Mouse (Mus musculus): ENCODE results near the gene Lrrc17.
A peak's percentile ranks its signal among the peaks of the same experiment; 100 is the strongest.
"Not testable (repeated sequence)": the region's sequence is repeated elsewhere in the genome, so short reads cannot be mapped to it uniquely, and the experiment has no call there.

Lrrc17 gene

DNA sequence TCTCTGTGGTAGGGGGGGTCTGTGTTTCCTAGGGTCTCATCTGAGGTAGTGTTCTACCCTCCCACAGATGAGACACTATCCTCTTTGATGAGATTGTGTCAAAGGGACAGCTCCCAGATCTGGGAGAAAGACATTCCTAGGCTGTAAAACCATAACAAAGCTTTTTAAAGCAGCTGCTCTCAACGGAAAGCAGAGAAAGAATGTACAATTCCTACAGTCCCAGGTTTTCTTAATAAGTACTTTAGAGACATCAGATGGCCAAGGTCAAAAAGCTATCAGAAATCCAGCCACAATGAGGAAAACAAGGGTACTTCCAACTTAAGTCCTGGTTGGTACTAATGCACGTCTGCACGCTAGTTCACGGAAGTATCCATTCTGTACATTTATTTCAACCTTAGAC, 1.1 kb upstream of the Lrrc17 start:
- DNase-seq (ENCODE audit: low read depth) = no peak

DNA sequence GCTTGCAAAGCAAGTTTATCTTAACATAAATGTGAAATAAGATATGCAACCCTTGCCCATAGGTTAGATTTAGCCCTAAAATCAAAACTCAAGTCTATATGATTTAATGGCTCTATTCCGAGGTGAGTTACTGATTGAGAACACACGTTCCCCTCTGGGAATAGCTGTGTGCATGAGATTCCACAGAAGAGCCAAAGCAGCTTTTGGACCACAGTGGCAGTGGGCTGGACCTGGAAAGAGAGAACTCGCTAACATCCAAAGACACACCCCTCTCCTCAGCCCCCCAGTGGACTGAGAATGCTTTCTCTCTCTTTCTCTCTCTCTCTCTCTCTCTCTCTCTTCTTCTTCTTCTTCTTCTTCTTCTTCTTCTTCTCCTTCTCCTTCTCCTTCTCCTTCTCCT, 1.5 kb downstream of the Lrrc17 start:
- DNase-seq (ENCODE audit: low read depth) = no peak

DNA sequence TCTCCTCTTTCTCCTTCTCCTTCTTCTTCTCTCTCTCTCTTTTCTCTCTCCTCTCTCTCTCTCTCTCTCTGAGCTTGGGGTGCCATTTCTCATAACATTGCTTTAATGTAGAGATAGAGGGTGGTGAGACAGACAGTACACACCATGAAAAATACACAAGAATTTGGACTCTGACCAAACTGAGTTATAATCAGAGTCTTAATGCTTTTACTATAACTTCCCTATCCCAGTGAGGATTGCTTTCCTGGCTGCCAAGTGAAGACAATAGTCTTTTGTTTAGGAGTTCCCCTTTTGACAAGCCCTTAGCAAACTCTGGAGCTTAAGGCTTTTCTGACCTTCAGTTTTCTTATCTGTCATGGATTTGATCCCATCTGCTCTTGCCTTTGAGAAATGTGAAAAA, 1.9 kb downstream of the Lrrc17 start:
- DNase-seq (ENCODE audit: low read depth) = no peak

DNA sequence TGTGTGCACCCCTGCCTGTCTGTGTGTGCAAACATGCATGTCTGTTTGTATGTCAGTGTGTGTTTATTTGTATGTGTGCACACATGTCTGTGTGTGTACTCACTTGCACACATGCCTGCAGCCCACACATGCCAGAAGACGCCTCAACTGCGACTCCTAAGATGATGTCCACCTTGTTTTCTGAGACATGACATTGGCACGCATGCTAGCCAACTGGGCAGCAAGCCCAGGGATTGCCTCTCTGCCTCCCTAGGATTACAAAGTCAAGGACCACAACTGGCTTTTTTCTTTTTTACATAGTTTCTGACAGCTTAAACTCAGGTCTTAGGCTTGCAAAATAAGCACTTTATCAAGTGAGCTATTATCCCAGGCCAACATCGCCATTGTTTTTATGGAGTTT, 2.4 kb downstream of the Lrrc17 start:
- no peak for DNase-seq (ENCODE audit: low read depth)

DNA sequence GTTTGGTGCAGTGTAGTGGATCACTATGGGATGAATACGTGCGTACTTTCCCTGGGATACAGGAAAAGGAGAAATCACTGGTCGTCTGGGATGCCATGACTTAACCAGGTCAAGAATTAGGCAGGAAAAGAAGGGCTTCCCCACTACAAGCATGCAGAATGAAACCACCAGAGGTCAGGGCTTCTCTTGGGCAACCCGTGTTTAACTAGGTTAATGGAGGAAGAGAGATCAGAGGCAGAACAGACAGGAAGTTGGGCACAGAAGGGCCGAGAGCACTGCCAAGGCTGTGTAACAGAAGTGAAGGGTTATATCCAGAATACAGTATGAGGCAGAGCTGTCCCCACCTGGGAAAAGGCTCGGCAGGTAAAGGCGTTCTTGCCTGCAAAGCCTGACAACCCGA, 3.6 kb downstream of the Lrrc17 start:
- no peak for DNase-seq (ENCODE audit: low read depth)

DNA sequence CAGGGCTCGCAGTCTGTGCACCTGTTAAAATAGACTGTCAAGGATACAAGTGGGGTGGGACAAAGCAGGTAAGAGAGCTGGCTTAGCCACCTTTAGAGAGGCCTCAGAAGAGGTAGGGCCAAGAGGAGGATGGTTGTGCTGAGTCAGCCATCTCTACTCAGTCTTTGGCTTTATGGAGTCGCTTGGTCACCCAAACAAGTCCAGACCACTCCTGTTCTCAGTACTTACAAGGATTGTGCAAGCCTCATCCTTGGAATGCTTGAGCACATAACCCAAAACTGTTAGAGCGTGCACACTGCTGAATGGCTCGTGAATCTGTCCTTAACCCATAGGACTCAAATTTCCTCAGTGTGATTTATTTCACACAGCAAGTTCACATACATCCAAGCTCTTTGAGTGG, 10.3 kb downstream of the Lrrc17 start:
- no peak for DNase-seq (ENCODE audit: low read depth)

DNA sequence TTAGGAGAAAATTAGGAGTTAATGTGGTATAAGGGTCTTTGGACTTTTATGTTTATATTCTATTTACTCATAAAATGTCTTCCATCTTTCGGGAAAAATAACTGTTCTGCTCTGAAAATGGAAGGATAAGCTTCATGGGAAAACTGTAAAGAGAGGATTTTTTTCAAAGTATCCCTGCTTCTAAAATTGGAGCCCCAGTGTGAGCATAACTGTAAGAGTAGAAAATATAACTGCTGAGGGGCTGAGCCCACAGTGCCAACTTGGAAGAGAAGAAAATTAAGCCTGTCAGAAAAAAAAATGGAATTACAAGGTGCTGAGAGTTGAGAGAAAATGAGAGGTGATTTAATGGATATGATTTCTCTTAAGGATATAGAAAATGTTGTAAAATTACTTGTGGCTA, 11.4 kb downstream of the Lrrc17 start:
- DNase-seq (ENCODE audit: low read depth) = no peak

DNA sequence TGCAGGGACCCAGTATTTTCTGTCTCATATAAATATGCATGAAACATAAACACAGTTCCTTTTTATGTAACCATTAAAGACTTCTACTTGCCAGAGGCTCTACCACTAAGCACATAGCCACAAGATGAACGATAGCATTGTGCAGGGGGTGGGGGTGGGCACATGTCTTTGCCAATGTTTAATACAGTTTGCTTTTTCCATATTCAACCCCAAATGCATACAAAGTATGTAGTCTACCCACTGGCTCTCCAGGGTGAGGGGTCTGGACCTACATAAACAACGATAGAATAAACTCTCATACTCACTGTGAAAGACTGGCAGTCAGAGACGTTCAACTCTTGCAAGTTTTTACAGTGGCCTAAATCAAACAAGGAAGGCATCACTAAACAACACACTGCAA, 13.1 kb downstream of the Lrrc17 start:
- no peak for DNase-seq (ENCODE audit: low read depth)

DNA sequence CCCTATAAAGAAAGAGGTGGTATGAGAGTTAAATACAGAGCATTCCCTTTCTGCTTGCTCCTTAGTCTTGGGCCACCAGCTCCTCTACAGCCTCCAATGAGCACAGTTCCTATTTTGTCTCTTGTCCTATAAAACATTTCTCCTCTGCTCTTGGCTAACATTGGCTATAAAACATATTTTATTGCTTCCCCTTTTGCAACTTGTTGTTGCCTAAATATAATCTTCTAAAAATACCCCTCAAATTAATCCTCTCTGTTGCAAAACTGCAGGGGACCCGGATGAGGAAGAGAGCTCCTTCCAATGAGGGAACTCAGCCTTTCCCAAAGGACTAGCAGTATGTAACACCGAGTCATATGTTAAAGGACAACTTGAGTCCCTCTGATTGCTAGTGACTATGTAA, 20.6 kb downstream of the Lrrc17 start:
- DNase-seq (ENCODE audit: low read depth) = no peak

DNA sequence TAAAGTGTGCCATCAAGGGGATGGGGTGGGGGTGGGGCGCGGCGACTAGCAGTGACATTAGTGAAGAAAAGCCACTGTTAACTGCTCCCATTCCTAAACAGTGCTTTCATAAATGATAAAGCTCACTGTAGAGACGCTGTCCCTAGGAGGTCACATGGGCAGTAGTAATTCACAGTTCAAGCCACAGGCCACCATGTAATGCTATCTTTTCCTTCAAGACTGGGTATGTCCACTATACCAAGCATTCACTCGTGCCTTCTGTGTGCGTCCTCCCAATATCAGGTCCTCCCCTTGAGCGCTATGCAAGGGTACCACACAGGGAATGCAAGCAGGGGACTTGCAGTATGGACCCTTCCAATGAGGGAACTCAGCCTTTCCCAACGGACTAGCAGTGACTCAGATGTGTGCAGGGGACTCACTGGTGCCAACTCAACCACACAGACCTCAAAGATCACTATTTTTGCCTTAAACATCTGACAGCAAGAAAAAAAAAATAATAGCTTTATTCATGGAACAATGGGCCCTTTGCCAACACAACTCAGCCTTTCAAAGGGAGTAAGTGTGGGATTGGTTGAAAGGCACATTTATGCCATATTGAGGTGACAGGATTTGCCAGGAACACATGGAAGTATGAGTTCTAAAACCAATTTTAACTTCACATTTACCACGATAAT, 22.2 kb downstream of the Lrrc17 start:
- DNase-seq (ENCODE audit: low read depth) = peak; percentile 85

DNA sequence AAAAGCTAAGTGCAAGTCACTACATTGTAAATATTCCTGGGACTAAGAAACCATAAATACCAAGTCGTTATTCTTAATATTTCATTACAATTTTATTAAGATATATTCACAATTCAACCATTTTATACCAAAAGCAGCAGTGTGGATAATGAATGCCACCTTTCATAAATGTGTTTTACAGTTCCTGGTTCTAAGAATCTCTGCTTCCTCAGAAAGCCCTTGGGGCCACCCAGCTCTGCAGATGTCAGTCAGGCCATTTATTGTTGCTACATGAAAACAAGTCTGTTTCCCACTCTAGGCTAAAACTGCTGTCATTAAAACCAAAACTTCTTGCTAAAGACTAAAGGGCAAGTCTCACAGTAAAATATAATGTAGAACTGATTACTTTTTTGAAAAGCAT, 24.4 kb downstream of the Lrrc17 start:
- no peak for DNase-seq (ENCODE audit: low read depth)

DNA sequence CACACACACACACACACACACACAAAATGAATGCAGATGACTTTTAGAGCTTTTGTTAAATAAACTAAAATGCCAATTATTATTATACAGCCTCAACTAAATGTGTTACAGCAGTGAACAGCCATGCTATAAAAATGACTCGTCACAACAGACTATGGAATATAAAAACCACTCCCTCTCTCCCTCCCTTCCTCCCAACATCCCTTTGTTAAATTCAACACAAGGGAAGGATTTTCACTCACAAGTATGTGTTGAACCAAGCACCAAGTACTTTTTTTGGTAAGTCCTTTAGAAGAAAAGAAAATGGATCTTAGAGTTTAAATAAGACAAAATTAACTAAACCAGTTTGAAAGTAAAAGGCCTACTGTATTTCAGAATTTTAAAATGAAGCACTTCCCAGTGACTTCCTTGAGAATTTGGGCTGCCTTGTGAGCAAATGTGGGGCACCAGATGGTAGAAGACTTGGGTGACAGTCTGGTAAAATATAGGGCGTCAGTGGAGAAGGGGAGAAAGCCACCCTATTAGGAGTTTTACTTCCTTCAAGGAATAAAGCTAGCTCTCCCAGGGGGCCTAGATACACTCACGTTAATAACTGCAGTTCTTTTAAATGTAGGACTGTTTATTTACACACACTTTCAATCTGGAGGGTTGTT, 29.5 kb downstream of the Lrrc17 start:
- no peak for DNase-seq (ENCODE audit: low read depth)

DNA sequence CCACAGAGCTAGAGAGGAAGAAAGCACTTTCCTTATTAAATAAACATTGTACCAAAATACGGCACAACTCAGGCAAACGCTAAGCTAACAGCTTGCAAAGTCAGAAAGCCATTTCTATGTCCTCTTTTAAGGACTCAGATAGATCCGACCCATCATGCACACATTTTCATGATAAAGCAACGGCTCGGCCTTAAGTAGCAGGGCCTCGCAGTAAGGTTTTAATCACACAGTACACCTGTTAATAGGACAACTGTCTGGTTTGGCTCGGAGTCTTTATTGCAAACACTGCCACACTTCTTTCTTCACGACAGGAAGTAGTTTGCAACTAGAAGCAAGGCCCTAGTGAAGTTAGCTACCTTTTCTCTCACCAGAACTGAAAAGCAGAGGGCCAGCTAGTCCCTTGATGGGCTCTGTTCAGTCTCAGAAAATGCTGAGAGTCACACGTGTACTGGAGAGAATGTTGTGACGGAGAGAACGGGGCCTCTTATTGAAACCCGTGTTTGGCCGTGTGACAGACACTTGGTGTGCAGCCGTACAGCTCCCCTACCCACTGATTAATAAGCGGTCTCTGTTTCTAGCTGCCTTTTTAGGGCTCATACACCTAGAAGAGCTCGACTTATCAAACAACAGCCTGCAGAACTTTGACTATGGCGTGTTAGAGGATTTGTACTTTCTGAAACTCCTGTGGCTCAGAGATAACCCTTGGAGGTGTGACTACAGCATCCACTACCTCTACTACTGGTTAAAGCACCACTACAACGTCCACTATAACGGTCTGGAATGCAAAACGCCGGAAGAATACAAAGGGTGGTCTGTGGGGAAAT, 31.2 kb downstream of the Lrrc17 start:
- no peak for DNase-seq (ENCODE audit: low read depth)

DNA sequence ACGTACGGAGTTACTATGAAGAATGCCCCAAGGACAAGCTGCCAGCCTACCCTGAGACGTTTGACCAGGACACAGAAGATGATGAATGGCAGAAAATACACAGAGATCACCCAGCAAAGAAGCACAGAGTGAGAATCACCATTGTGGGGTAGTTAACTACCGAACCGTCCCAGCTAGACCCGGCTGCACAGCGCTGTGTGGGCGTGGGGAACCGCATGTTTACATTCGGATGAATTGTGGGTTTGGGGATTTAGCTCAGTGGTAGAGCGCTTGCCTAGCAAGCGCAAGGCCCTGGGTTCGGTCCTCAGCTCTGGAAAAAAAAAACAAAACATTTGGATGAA, 31.8 kb downstream of the Lrrc17 start:
- no peak for DNase-seq (ENCODE audit: low read depth)

DNA sequence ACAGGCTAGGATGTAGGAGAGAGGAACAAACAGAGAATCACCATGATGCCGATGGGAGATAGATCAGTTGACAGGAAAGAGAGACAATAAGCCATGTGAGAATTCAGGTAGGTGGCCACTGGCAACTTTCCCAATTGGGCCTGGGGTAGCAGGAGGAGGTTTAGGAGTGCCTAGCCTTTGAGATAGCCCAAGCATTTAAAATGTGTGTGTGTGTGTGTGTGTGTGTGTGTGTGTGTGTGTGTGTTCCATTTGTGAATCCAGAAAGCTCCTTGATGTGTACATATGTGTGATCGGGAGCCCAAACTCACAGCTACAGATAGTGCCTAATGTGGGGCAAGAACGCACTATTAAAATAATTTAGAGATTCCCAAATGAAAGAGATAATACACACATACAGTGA, 34.8 kb downstream of the Lrrc17 start:
- no peak for DNase-seq (ENCODE audit: low read depth)

DNA sequence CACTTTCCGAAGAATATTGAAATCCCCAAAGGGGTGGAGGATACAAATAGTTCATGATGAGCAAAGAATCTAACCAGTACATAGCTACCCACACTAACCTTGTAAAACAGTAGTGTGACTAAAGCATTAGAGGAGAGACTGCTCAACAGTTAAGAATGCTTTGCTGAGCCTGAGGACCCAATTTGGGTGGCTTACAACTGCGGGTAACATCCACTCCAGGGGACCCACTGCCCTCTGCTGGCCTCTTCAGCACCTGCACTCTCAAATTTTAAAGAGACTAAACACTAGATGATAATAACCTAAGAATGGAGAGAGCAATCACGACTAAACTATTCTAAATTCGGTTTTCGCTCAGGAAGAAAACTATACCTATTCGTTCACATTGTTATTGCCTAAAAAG, 43.4 kb downstream of the Lrrc17 start:
- peak; percentile 40 for DNase-seq (ENCODE audit: low read depth)

DNA sequence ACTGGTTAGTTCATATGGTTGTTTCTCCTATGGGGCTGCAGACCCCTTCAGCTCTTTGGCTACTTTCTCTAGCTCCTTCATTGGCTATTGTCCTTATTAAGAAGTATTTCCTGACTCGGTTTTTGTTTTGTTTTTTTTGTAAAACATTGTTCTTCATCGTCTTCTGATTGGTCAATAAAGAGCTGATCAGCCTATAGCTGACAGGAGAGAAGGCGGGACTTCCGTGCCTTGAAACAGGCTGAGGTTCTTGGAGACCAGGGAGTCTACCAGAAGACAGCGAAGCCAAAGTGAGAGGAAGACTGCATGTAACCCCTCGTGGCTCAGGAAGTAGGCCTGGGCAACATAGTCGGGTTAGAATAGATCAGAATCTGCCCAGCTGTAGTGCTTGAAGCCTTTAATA, 44.3 kb downstream of the Lrrc17 start:
- no peak for DNase-seq (ENCODE audit: low read depth)

DNA sequence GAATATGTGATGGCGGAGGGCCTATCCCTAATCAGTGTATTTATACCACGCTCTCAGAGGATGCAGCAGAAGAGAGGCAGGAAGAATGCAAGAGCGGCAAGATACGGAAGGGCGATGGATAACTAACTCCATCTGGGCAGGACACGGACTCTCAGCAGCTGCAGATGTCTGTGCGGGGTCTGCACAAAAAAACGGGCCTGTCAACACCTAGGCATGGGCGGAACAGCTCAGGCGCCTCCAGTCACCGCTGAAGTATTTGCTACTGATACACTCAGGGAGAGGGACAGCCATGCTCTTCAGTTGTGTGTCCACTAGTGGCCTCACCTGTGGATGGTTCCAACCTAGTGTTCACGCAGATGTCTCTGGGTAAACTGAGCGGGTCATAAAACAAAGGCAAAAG, 44.9 kb downstream of the Lrrc17 start:
- DNase-seq (ENCODE audit: low read depth) = no peak

DNA sequence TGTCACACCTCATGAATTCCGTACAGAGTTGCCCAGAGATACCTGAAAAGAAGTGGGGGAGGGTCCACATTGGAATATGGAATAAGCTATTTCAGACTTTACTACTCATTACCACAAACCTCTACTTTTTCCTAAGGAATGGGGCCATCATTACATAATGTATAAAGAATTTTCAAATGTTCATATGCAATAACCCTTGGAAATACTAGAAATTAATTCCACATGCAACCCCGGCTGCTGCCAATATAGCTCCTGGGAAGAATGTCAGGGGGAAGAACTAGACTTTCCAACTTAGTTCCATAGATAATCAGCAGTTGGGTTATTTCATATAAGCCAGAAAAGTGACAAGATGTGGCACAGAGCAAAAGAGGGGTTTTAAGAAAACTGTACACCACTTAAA, 48.7 kb downstream of the Lrrc17 start:
- no peak for DNase-seq (ENCODE audit: low read depth)

DNA sequence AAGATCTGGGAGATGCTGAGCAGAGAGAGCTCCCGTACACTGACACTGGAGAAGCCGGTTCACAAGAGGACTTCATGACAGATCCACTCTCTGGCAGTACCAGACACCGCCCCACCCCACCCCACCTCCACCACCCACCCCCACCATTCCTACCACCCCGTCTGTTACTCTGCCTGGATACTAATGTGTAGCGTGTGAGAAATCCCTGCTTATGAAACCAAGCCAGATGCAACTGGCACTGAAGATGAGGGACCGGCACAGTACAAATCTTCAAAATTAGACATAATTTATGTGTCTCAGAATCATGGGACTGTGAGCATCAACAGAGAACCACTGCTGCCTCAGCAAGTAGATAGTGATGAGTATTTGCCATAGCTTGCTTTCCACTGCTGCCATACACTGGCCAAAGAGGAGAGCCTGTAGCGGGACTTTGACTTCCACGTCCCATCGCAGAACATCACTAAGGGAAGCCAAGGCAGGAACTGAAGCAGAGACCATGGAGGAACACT, 49.9 kb downstream of the Lrrc17 start:
- no peak for DNase-seq (ENCODE audit: low read depth)

DNA sequence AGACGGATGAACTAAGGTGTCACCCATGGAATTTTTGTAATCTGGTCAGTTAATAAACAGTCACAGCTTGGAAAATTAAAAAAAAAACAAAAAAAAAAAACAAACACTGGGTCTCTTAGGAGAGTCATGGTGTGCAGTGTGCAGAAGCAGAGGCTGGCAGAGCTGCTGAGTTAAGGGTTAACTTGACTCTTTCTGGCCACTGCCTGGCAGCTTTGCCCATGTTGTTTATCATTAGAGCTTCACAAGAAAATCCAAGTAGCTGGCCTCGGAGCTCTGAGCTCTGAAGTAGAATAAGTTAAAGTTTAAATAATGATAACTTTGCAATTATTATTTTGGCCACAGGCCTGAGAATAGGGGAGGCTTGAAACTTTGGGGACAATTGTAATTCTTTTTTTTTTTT, 56.2 kb downstream of the Lrrc17 start:
- not testable (repeated sequence) for DNase-seq (ENCODE audit: low read depth)

DNA sequence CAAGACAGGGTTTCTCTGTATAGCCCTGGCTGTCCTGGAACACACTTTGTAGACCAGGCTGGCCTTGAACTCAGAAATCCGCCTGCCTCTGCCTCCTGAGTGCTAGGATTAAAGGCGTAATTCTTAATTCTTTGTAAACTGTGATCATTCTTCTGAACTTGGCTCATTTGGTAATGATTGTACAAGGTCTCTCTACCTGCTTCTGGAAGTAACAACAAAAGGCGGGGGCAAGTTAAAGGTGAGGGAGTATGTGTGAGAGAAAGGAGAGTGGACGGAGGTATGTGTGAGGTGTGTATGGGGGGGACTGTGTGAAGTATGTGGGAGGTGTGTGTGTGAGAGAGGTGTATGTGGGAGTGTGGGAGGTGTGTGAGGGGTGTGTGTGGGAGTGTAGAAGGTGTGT, 56.6 kb downstream of the Lrrc17 start:
- no peak for DNase-seq (ENCODE audit: low read depth)

DNA sequence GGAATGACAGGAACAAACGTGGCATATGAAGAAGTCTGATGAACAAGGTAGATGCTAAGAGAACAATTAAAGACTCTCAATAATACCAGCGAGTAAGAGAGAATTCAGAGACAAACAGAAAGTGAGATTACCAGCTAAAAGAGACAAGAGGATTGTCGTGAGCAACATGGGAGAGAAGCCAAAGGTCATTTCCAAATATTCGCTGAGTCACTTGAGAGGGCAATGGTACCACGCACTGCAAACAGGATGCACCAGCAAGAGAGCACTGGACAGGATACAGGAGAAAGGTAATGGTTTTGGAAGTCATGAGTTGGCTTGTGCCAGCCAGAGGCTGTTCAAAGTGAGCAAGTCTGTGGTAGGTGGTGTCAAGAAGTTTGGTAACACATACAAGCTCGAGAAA, 62.6 kb downstream of the Lrrc17 start:
- DNase-seq (ENCODE audit: low read depth) = no peak

Data from fibroblast of lung, adult 2 months (primary cell).